Mouse (Mus musculus) thymus, adult 18-20 months (tissue): ENCODE results near the gene Auts2.

Experiments
- DNase-seq, 2 experiments: peaks; one replicate each; pipeline ENCODE4 v3.0.0; 2022; ENCODE audit warnings: mixed read lengths in 2 of 2

Gene Auts2

DNA sequence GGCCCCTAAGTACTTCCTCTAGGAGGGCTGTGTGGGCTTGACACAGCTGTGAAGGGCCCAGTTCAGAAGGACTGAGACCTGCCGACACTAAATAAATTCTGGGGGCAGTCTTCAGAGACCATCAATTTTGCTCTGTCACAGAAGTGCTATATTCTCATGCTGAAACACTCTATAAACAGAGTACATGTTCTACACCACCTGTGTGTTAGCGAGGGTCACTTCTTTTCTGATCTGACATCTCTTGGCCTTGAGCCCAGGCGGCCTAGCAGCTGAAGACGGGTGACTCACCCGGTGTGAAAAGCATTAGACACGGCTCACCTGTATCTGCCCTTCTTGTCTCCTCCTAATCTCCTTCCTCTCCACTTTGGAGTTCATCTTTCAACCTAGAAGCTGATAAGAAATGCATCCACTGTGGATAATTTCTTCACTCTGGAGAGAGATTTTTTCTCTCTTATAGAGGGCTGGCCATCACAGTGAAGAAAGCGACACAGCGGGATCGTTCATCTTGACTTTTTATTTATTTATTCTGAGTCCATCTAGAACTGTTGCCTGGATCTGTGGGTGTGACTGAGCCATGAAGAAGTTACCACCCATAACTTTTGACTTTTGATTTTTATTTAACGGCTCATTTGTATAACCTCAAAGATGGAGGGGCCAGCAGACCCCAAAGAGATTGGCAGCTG is 469.3 kb downstream of the Auts2 start:
- DNase-seq: no peak

GRCm38 (mm10) chr5:132072356-132072755 is 470.8 kb downstream of the Auts2 start:
- DNase-seq: no peak

- no peak for DNase-seq
These were observed 475.1 kb downstream of the Auts2 start for GRCm38 (mm10) chr5:132067750-132068739.

GRCm38 (mm10) chr5:132060116-132060515 is 483.0 kb downstream of the Auts2 start:
- no peak for DNase-seq

GRCm38 (mm10) chr5:132052637-132053036 is 490.5 kb downstream of the Auts2 start:
- DNase-seq: no peak

- no peak for DNase-seq
These were observed 503.6 kb downstream of the Auts2 start for GRCm38 (mm10) chr5:132039584-132039983.

- DNase-seq: no peak
These were observed 509.4 kb downstream of the Auts2 start for GRCm38 (mm10) chr5:132033491-132034350.

- DNase-seq: no peak
These were observed 512.1 kb downstream of the Auts2 start for GRCm38 (mm10) chr5:132030941-132031531.

DNA sequence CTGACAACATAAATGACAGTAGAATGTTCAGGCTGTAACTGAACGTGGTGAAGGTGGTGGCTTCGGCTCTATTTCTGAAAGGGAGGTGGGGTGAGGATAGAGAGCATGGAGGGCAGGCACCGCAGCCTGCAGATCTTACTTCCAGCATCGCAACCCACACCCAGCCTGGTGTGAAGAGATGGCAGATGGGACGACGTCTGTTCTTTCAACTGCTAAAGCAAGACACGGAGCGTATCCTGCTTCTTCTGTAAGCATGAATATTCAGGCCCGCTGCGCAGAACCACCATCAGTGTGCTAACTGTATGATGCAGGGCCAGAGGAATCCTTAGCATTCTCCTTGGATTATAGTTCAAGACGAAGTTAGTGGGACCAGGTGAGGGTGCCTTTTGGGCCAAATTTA is 513.5 kb downstream of the Auts2 start:
- no peak for DNase-seq

- DNase-seq: no peak
These were observed 514.1 kb downstream of the Auts2 start for GRCm38 (mm10) chr5:132029038-132029437.

DNA sequence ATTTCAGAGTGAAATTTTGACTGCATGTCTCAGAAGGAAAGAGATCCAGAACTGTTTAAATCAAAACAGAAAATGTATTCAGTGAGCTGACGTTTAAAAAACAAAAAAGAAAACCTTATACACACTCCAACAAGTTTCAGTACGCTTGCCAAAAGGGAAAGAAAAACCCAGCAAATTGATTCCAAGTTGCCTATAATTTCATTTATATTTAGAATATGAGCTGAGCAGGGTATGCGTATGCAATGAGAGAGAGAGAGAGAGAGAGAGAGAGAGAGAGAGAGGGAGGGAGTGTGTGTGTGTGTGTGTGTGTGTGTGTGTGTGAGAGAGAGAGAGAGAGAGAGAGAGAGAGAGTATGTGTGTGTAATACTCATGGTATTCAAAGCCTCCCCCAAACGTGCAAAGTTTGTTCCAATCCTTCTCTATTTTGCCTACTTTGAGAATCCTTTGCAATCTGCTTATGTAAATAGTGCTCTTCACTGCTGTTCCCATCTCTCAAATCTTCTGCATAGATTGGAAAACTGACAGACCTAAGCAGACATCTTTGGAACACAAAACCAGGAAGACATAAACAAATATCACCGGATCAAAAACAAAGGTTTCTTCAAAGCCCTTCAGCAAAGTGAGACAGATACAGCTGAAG is 515.2 kb downstream of the Auts2 start:
- no peak for DNase-seq

DNA sequence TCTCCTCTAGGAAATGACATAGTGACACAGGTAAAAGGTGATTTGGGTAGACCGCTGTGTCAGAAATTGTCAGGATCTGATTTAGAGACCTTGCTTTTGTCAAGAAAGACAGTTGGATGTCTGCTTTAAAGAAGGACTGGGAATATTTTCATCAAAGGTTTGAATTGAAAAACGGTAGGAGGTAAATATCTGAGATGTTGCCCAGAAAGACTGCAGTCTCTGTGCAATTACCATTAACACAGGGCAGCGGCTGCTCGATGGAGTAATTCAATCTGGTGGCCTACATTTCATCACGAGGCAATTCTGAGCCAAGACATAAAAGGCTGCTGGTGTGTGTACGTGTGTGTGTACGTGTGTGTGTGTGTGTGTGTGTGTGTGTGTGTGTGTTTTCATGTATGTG is 529.8 kb downstream of the Auts2 start:
- no peak for DNase-seq

GRCm38 (mm10) chr5:132011795-132012194 is 531.3 kb downstream of the Auts2 start:
- DNase-seq: no peak

GRCm38 (mm10) chr5:132008703-132009222 is 534.4 kb downstream of the Auts2 start:
- no peak for DNase-seq

- no peak for DNase-seq
These were observed 535.2 kb downstream of the Auts2 start for GRCm38 (mm10) chr5:132007907-132008306.

- no peak for DNase-seq
These were observed 550.4 kb downstream of the Auts2 start for GRCm38 (mm10) chr5:131992681-131993211.

DNA sequence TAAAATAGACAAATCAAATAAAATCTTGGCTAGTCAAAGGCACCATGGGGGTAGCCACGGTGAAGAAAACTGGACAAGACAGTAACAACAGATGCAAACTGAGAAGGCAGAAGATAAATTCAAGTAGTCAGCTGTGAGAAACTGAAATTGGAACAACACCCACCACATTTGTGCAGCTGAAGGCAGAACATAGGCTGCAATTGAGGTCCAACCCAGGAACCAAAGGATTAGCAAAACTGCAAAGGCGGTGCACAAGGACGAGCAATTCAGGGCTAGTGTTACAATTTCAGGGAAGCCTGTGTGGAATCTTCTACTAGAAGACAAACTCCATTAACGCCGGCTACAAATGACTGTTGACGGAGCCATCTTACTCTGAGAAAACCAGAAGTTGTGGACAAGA is 550.9 kb downstream of the Auts2 start:
- DNase-seq: no peak

DNA sequence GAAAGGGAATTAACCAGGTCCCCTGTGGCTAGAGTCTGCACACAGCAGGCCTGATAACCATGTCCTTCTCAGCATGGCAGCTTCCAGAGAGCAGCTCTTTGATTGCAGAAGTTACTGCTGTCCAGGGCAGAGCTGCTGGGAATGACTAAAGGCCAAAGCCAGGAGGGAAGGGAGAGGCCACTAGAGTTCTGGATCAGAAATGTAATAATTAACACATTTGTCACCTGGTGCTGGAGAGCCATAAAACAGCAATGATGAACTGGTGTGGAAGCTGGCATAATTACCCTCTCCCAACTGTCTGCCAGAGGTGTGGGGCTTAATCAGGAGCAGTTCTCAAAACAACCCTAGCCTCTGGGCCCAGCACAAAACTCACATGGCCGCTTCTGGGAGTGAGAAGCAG is 552.6 kb downstream of the Auts2 start:
- no peak for DNase-seq

DNA sequence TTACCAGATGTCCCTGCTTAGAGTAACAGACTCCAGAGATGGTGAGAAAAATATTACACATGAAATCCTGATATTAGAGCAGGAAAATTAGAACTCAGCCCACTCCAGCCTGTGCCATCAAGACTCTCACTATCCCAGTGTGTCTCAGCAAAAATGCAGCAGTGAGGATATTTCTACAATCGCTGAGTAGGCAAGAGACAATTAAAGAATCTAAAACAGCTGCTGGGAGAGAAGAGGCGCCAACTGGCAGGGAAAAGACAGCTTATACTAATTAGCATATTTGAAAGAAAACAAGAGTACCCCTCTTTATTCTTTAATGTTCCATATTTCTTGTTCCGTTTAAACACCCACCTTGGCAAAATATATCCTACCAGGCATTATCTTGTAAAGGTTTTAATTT is 561.7 kb downstream of the Auts2 start:
- no peak for DNase-seq

GRCm38 (mm10) chr5:131978939-131979338 is 564.2 kb downstream of the Auts2 start:
- DNase-seq: no peak

- no peak for DNase-seq
These were observed 565.6 kb downstream of the Auts2 start for GRCm38 (mm10) chr5:131977497-131977896.

DNA sequence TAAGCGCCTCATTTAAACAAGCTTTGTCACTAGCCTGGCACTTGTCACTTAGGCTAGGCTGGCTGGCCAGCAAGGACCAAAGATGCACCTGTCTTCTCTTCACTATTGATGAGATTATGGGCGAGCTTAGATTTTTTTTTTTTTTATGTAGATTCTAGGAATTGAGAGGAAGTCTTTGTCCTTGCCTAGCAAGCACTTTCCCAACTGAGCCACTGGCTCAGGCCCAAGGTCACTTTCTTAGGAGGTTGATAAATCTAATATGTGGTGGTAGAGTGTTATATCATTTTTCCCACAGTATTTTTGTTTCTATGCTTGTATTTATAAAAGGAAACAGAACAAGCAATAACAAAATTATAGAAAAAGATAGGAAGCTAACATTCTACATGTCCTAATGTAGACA is 571.2 kb downstream of the Auts2 start:
- no peak for DNase-seq
